Mouse (Mus musculus) cortical plate, adult 2 months (tissue): ENCODE results near the gene Rnf212b.

Experiments
- CTCF ChIP-seq: fragments of 200-500 bp; IDR thresholded peaks from 2 replicates; pipeline ENCODE4 v1.5.1; 2011; ENCODE audit warnings: mild to moderate bottlenecking, control low read depth, low read length; ENCODE audit not compliant: insufficient read depth; ENCODE audit errors: extremely low read depth
- POLR2A ChIP-seq: fragments of 200-500 bp; IDR thresholded peaks from 2 replicates; pipeline ENCODE4 v1.6.1; 2011; ENCODE audit warnings: mild to moderate bottlenecking, low read length, control low read depth; ENCODE audit not compliant: insufficient read depth; ENCODE audit errors: extremely low read depth

DNA sequence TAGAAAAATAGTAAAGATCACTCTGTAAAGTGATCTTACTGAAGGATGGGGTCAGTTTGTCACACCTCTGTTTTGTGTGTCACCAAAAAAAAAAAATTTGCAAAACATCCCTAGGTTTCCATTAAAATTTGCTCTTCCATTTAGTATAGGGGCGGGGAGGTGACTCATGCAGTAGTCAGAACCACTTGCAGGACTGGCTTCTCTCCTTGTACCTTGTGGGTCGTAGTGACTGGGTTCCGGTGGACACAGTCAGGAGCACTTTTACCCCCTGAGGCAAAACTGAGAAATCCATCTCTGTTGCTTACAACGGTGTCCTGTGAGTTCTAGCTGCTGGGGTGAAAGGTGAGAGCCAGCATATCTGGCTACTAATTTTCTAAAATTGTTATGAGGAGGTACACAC is 89.7 kb downstream of the Rnf212b start:
- no peak for TF ChIP-seq CTCF
- TF ChIP-seq POLR2A: no peak
